ENCODE assay signal across 8 mouse cellular contexts in genomic region chr9:57655749-57656148, GRCm38 (mm10). TPM values are rescaled to one million over a fixed set of nuclear protein-coding genes. Genes with fewer than 3 reads are reported as not detected.
DNase-seq lines count a peak whose midpoint lies in the region; ATAC-seq lines count a peak whose summit lies in the region.

No protein-coding gene starts in this region.

- H3K27ac ChIP-seq in intestine, embryonic 15.5 days: no peak overlapping the region
- peak overlapping the region; percentile 70 for H3K27ac ChIP-seq in midbrain, embryonic 10.5 days (replicated peaks)

- H3K9ac ChIP-seq in intestine, embryonic 15.5 days: peak overlapping the region; percentile 24

- intact Hi-C loops in gastrocnemius, postnatal 36 days (cut with DNase I): loop anchor here (1.0 to 5.0 kb wide), 2 partner anchors 26 to 168 kb away; no protein-coding TSS in a partner anchor
- intact Hi-C loops in left cerebral cortex, postnatal 25 days (cut with DNase I): loop anchor here (1.0 to 5.0 kb wide), 5 partner anchors 26 to 133 kb away; partner anchors contain the start of gene Cox5a

- WGBS in intestine, embryonic 15.5 days: 1% methylated on average over 11 of the region's 11 CpGs
- 4% methylated on average over 11 of the region's 11 CpGs for WGBS in midbrain, embryonic 10.5 days

- no peaks in the 10 kb centered on the region for H3K9me3 ChIP-seq in intestine, embryonic 15.5 days
- H3K9me3 ChIP-seq in midbrain, embryonic 10.5 days (replicated peaks): no peaks in the 10 kb centered on the region

- peak; percentile 93 for DNase-seq in adrenal gland, adult 2 months
- DNase-seq in embryo, embryonic 11.5 days (ENCODE audit: low read depth, low spot score): peak; percentile 91
- DNase-seq in gastrocnemius, postnatal 36 days: peak; percentile 92 to 93
- peak; percentile 90 to 94 for DNase-seq in left cerebral cortex, postnatal 25 days (ENCODE audit: low spot score in 2 of 2)
- DNase-seq in midbrain, embryonic 10.5 days (ENCODE audit: low spot score): peak; percentile 96
- peak; percentile 81 for DNase-seq in right cerebral cortex, postnatal 36 days (ENCODE audit: low spot score in 2 of 2)
- DNase-seq in urinary bladder, postnatal 4 days (ENCODE audit: low spot score in 2 of 2): peak; percentile 86 to 97

- ATAC-seq in intestine, embryonic 15.5 days: peak; percentile 79

- H3K4me3 ChIP-seq in intestine, embryonic 15.5 days (replicated peaks): no peak overlapping the region; the same call in 1 of the 2 replicates
- peak overlapping the region; percentile 26 for H3K4me3 ChIP-seq in midbrain, embryonic 10.5 days

- H3K4me1 ChIP-seq in intestine, embryonic 15.5 days (replicated peaks): peaks cover 20% of the 10 kb centered on the region
- H3K4me1 ChIP-seq in midbrain, embryonic 10.5 days: peaks cover 43% of the 10 kb centered on the region

- H3K4me2 ChIP-seq in intestine, embryonic 15.5 days (replicated peaks): peak overlapping the region; percentile 56

- H3K36me3 ChIP-seq in intestine, embryonic 15.5 days: no peaks in the 10 kb centered on the region
- H3K36me3 ChIP-seq in midbrain, embryonic 10.5 days: no peaks in the 10 kb centered on the region

- H3K27me3 ChIP-seq in intestine, embryonic 15.5 days (replicated peaks): no peaks in the 10 kb centered on the region
- peaks cover 28% of the 10 kb centered on the region for H3K27me3 ChIP-seq in midbrain, embryonic 10.5 days (ENCODE audit: low read depth, poor library complexity, severe bottlenecking)

RNA-seq across cellular contexts. Expression of gene Csk, which starts 2.3 kb away (rescaled TPM):
- total RNA-seq in adrenal gland, adult 2 months (2021): 10 to 100 TPM; 61.1 to 95.5 TPM
- 75.0 and 80.2 TPM in 2 replicates for polyA plus RNA-seq in adrenal gland, adult 2 months (2012; rRNA removed)
- 1 to 10 TPM; 8.5 to 9.5 TPM for total RNA-seq in gastrocnemius, postnatal 36 days (2021)
- 29.0 and 31.4 TPM in 2 replicates for polyA plus RNA-seq in intestine, embryonic 15.5 days (2015; fragmentation: Nextera tagmentation; extraction: Ambion mirVana)
- total RNA-seq in left cerebral cortex, postnatal 25 days (2021): 10 to 100 TPM; 35.8 to 37.8 TPM
- 38.9 and 41.5 TPM in 2 replicates for polyA plus RNA-seq in midbrain, embryonic 10.5 days (2016; fragmentation: Nextera tagmentation; extraction: Ambion mirVana)

RNA-seq across cellular contexts. Expression of gene Cyp1a2, which starts 27.8 kb away (rescaled TPM):
- 1 to 10 TPM in 1 of 2 experiments, not detected in 1; 1.6 TPM for total RNA-seq in adrenal gland, adult 2 months (2021)
- polyA plus RNA-seq in adrenal gland, adult 2 months (2012; rRNA removed): 0.24 TPM in 1 of 2 replicates, not detected in the other
- total RNA-seq in gastrocnemius, postnatal 36 days (2021): not detected
- not detected in 2 replicates for polyA plus RNA-seq in intestine, embryonic 15.5 days (2015; fragmentation: Nextera tagmentation; extraction: Ambion mirVana)
- total RNA-seq in left cerebral cortex, postnatal 25 days (2021): not detected
- polyA plus RNA-seq in midbrain, embryonic 10.5 days (2016; fragmentation: Nextera tagmentation; extraction: Ambion mirVana): not detected in 2 replicates

RNA-seq across cellular contexts. Expression of gene Cyp1a1, which starts 32.0 kb away (rescaled TPM):
- total RNA-seq in adrenal gland, adult 2 months (2021): under 1 TPM; 0.28 to 0.61 TPM
- polyA plus RNA-seq in adrenal gland, adult 2 months (2012; rRNA removed): 0.07 and 0.18 TPM in 2 replicates
- under 1 TPM; 0.26 to 0.57 TPM for total RNA-seq in gastrocnemius, postnatal 36 days (2021)
- polyA plus RNA-seq in intestine, embryonic 15.5 days (2015; fragmentation: Nextera tagmentation; extraction: Ambion mirVana): not detected in 2 replicates
- under 1 TPM in 1 of 2 experiments, not detected in 1; 0.14 TPM for total RNA-seq in left cerebral cortex, postnatal 25 days (2021)
- polyA plus RNA-seq in midbrain, embryonic 10.5 days (2016; fragmentation: Nextera tagmentation; extraction: Ambion mirVana): 0.04 TPM in 1 of 2 replicates, not detected in the other

RNA-seq across cellular contexts. Expression of gene Lman1l, which starts 35.2 kb away (rescaled TPM):
- not detected for total RNA-seq in adrenal gland, adult 2 months (2021)
- not detected in 2 replicates for polyA plus RNA-seq in adrenal gland, adult 2 months (2012; rRNA removed)
- total RNA-seq in gastrocnemius, postnatal 36 days (2021): not detected
- polyA plus RNA-seq in intestine, embryonic 15.5 days (2015; fragmentation: Nextera tagmentation; extraction: Ambion mirVana): not detected in 2 replicates
- not detected for total RNA-seq in left cerebral cortex, postnatal 25 days (2021)
- polyA plus RNA-seq in midbrain, embryonic 10.5 days (2016; fragmentation: Nextera tagmentation; extraction: Ambion mirVana): 0.10 TPM in 1 of 2 replicates, not detected in the other

RNA-seq across cellular contexts. Expression of gene Cplx3, which starts 49.7 kb away (rescaled TPM):
- total RNA-seq in adrenal gland, adult 2 months (2021): not detected
- not detected in 2 replicates for polyA plus RNA-seq in adrenal gland, adult 2 months (2012; rRNA removed)
- total RNA-seq in gastrocnemius, postnatal 36 days (2021): not detected
- polyA plus RNA-seq in intestine, embryonic 15.5 days (2015; fragmentation: Nextera tagmentation; extraction: Ambion mirVana): not detected in 2 replicates
- total RNA-seq in left cerebral cortex, postnatal 25 days (2021): 10 to 100 TPM; 11.0 to 17.4 TPM
- polyA plus RNA-seq in midbrain, embryonic 10.5 days (2016; fragmentation: Nextera tagmentation; extraction: Ambion mirVana): 2.5 and 3.1 TPM in 2 replicates
